Mouse (Mus musculus) forebrain, embryonic 16.5 days (tissue): Measurements from ENCODE around the gene Faf1. TPM values are rescaled to one million over a fixed set of nuclear protein-coding genes. Genes with fewer than 3 reads are reported as not detected.
A peak's percentile ranks its signal among the peaks of the same experiment; 100 is the strongest.

Experiments
- ATAC-seq: fragments of 200-750 bp; cut with Nextera tagmentation; 2 replicates; pipeline ENCODE4 v1.8.0; 2017; ENCODE audit warnings: mild to moderate bottlenecking, moderate library complexity
- H3K27ac ChIP-seq: fragments of 300-500 bp; sonication (generic); 2 replicates; pipeline ENCODE4 v1.5.1; 2014; ENCODE audit warnings: low read length, control low read depth
- H3K27me3 ChIP-seq: fragments of 300-500 bp; sonication (generic); replicated peaks from 2 replicates; pipeline ENCODE4 v1.6.1; 2014; ENCODE audit warnings: low read length; ENCODE audit not compliant: control insufficient read depth, insufficient read depth
- H3K36me3 ChIP-seq: fragments of 300-500 bp; sonication (generic); 2 replicates; pipeline ENCODE4 v1.6.1; 2014; ENCODE audit not compliant: control insufficient read depth, insufficient read depth
- H3K4me1 ChIP-seq: fragments of 300-500 bp; sonication (generic); replicated peaks from 2 replicates; pipeline ENCODE4 v1.6.1; 2014; ENCODE audit warnings: low read length; ENCODE audit not compliant: control insufficient read depth, insufficient read depth
- H3K4me2 ChIP-seq: fragments of 300-500 bp; sonication (generic); 2 replicates; pipeline ENCODE4 v1.6.1; 2014; ENCODE audit warnings: mild to moderate bottlenecking, low read length, control low read depth
- H3K4me3 ChIP-seq: fragments of 300-500 bp; sonication (generic); replicated peaks from 2 replicates; pipeline ENCODE4 v1.5.1; 2014; ENCODE audit warnings: mild to moderate bottlenecking, low read length, control low read depth
- H3K9ac ChIP-seq: fragments of 300-500 bp; sonication (generic); replicated peaks from 2 replicates; pipeline ENCODE4 v1.6.1; 2014; ENCODE audit warnings: low read depth, low read length, control low read depth
- H3K9me3 ChIP-seq: fragments of 300-500 bp; sonication (generic); 2 replicates; pipeline ENCODE4 v1.6.1; 2016; ENCODE audit warnings: low read length; ENCODE audit not compliant: control insufficient read depth
- WGBS: fragments of 180-500 bp; shearing (Covaris S2); extraction: QIAGEN DNeasy Blood & Tissue Kit; methylation state at CpG from one replicate; pipeline ENCODE4 v1.1.7; 2014; 5-methylcytosine and 5-hydroxymethylcytosine counted together
- polyA plus RNA-seq: library from polyadenylated mRNA; unstranded; fragments of >200 nt; fragmentation: Nextera tagmentation; extraction: Ambion mirVana; gene quantifications from 2 replicates; pipeline ENCODE4 v1.2.1, GENCODE M21; 2015

Faf1 gene
- polyA plus RNA-seq, 1 experiment from 2014 or later = 28.3 TPM

- peak overlapping the region; percentile 53 for H3K4me3 ChIP-seq
- no peaks in the 10 kb centered on the region for H3K9me3 ChIP-seq
- H3K4me1 ChIP-seq = peaks cover 45% of the 10 kb centered on the region
- 0 out of 2 replicates have a peak overlapping the region, but pooled peaks have one; percentile 10 for H3K27ac ChIP-seq
- H3K4me2 ChIP-seq = peak overlapping the region; percentile 63
- no peaks in the 10 kb centered on the region for H3K36me3 ChIP-seq
- 2% methylated on average over 30 of the region's 30 CpGs for WGBS
- ATAC-seq = no peak
- peaks cover 40% of the 10 kb centered on the region for H3K27me3 ChIP-seq
- H3K9ac ChIP-seq = peak overlapping the region; percentile 59
Measured at GRCm38 (mm10) chr4:109982681-109983265, 306.4 kb downstream of the Faf1 start.

GRCm38 (mm10) chr4:109983281-109984001, 307.1 kb downstream of the Faf1 start:
- peak overlapping the region; percentile 63 for H3K4me2 ChIP-seq
- H3K9me3 ChIP-seq = no peaks in the 10 kb centered on the region
- peak overlapping the region; percentile 8 for H3K27ac ChIP-seq
- peaks cover 38% of the 10 kb centered on the region for H3K4me1 ChIP-seq
- H3K4me3 ChIP-seq = peak overlapping the region; percentile 23
- no peak for ATAC-seq
- WGBS = under 1% methylated on average over 40 of the region's 49 CpGs
- H3K9ac ChIP-seq = peak overlapping the region; percentile 44
- H3K36me3 ChIP-seq = no peaks in the 10 kb centered on the region
- peaks cover 39% of the 10 kb centered on the region for H3K27me3 ChIP-seq

- Histone ChIP-seq H3K9ac (peak overlapping the region; percentile 44), H3K27ac (peak overlapping the region; percentile 65), H3K27me3 (peaks cover 38% of the 10 kb centered on the region), H3K4me1 (peaks cover 38% of the 10 kb centered on the region), H3K4me2 (peak overlapping the region; percentile 63), H3K4me3 (peak overlapping the region; percentile 23), H3K9me3 (no peaks in the 10 kb centered on the region), H3K36me3 (no peaks in the 10 kb centered on the region)
- under 1% methylated on average over 24 of the region's 24 CpGs for WGBS
- peak; percentile 13; the same call in 1 of the 2 replicates for ATAC-seq
Measured at GRCm38 (mm10) chr4:109984011-109984411, 307.6 kb downstream of the Faf1 start.

GRCm38 (mm10) chr4:109984496-109985423, 308.4 kb downstream of the Faf1 start:
- Histone ChIP-seq H3K36me3 (no peaks in the 10 kb centered on the region), H3K9ac (peak overlapping the region; percentile 41), H3K4me1 (peaks cover 35% of the 10 kb centered on the region), H3K27me3 (peaks cover 39% of the 10 kb centered on the region), H3K4me3 (peak overlapping the region; percentile 16; the same call in 1 of the 2 replicates), H3K27ac (peak overlapping the region; percentile 65), H3K4me2 (peak overlapping the region; percentile 63), H3K9me3 (no peaks in the 10 kb centered on the region)
- 2% methylated on average over 37 of the region's 38 CpGs for WGBS
- no peak for ATAC-seq

GRCm38 (mm10) chr4:109985424-109986172, 309.2 kb downstream of the Faf1 start:
- 8% methylated on average over 16 of the region's 16 CpGs for WGBS
- no peak for ATAC-seq
- 0 out of 2 replicates have a peak overlapping the region, but pooled peaks have one; percentile 65 for H3K27ac ChIP-seq
- peaks cover 36% of the 10 kb centered on the region for H3K27me3 ChIP-seq
- peak overlapping the region; percentile 41; the same call in 1 of the 2 replicates for H3K9ac ChIP-seq
- peaks cover 30% of the 10 kb centered on the region for H3K4me1 ChIP-seq
- no peaks in the 10 kb centered on the region for H3K36me3 ChIP-seq
- H3K4me3 ChIP-seq = no peak overlapping the region
- peak overlapping the region; percentile 63 for H3K4me2 ChIP-seq
- no peaks in the 10 kb centered on the region for H3K9me3 ChIP-seq

GRCm38 (mm10) chr4:109986301-109986700, 309.9 kb downstream of the Faf1 start:
- H3K9ac ChIP-seq = no peak overlapping the region
- H3K27me3 ChIP-seq = peaks cover 34% of the 10 kb centered on the region
- H3K4me3 ChIP-seq = no peak overlapping the region
- ATAC-seq = no peak
- H3K27ac ChIP-seq = no peak overlapping the region
- H3K4me1 ChIP-seq = peaks cover 30% of the 10 kb centered on the region
- H3K9me3 ChIP-seq = no peaks in the 10 kb centered on the region
- no peak overlapping the region for H3K4me2 ChIP-seq
- H3K36me3 ChIP-seq = no peaks in the 10 kb centered on the region
- WGBS = 9% methylated on average over 9 of the region's 9 CpGs

GRCm38 (mm10) chr4:109986748-109987355, 310.5 kb downstream of the Faf1 start:
- WGBS = 7% methylated on average over 13 of the region's 13 CpGs
- Histone ChIP-seq H3K9me3 (no peaks in the 10 kb centered on the region), H3K27me3 (peaks cover 34% of the 10 kb centered on the region), H3K4me2 (no peak overlapping the region), H3K9ac (no peak overlapping the region), H3K27ac (no peak overlapping the region), H3K4me3 (no peak overlapping the region), H3K4me1 (peaks cover 28% of the 10 kb centered on the region), H3K36me3 (no peaks in the 10 kb centered on the region)
- ATAC-seq = no peak

- H3K9me3 ChIP-seq = no peaks in the 10 kb centered on the region
- peaks cover 34% of the 10 kb centered on the region for H3K27me3 ChIP-seq
- 6% methylated on average over 19 of the region's 20 CpGs for WGBS
- no peak overlapping the region for H3K4me3 ChIP-seq
- no peak for ATAC-seq
- peak overlapping the region; percentile 22; the same call in 1 of the 2 replicates for H3K4me2 ChIP-seq
- no peak overlapping the region for H3K27ac ChIP-seq
- 0 out of 2 replicates have a peak overlapping the region, but pooled peaks have one; percentile 20 for H3K9ac ChIP-seq
- peaks cover 19% of the 10 kb centered on the region for H3K4me1 ChIP-seq
- H3K36me3 ChIP-seq = no peaks in the 10 kb centered on the region
Measured at GRCm38 (mm10) chr4:109987560-109988362, 311.4 kb downstream of the Faf1 start.
